Mouse (Mus musculus): Measurements from ENCODE around the gene Nt5e. TPM values are rescaled to one million over a fixed set of nuclear protein-coding genes. Genes with fewer than 3 reads are reported as not detected.
A peak's percentile ranks its signal among the peaks of the same experiment; 100 is the strongest.
"Not testable (repeated sequence)": the region's sequence is repeated elsewhere in the genome, so short reads cannot be mapped to it uniquely, and the experiment has no call there.

The Nt5e gene
- total RNA-seq (2021), result 1 to 10 TPM; 3.8 to 4.6 TPM
- long read RNA-seq, result 0 reads

DNA sequence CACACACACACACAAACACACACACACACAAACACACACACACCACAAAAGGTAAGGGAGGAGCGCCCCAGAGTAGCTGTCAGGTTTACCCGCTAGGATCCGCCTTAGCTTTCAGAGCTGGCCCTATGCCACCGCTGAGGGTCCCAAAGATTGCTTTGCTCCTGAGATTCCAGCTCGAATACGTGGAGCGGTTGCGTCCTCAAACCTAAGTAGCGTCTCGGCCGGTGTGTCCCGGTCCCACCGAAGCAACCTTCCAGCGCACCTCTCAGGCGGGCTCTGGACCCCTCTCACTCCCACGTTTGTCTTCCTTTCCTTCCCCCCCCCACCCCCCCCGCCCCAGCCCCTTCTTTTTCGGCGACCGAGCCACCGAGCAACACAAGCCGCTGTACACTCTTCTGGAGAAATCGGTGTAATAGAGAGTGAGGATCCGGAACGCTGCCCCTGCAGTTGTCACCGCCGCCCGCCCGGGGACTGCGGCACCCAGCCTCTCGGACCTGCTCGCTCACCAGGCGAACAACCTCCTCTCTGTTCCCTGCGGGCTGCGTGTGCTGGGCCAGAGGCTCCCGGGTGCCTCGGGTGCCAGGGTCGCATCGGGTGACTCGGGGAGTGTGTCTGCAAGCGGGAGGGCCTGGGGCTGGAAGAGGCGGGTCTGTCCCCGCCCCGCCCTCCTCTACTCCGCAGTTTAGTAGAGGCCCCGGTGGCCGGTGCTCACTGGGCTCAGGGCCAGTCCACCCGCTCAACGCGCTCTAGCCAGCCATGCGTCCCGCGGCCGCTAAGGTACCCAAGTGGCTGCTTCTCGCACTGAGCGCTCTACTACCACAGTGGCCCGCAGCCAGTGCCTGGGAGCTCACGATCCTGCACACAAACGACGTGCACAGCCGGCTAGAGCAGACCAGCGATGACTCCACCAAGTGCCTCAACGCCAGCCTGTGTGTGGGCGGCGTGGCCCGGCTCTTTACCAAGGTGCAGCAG, at the start of gene Nt5e:
Gene Nt5e (plus strand): TSS at position 268 of the 972 bp plus-strand sequence.
- DNase-seq (ENCODE audit: low spot score in 2 of 2), result peak; percentile 58 to 73

DNA sequence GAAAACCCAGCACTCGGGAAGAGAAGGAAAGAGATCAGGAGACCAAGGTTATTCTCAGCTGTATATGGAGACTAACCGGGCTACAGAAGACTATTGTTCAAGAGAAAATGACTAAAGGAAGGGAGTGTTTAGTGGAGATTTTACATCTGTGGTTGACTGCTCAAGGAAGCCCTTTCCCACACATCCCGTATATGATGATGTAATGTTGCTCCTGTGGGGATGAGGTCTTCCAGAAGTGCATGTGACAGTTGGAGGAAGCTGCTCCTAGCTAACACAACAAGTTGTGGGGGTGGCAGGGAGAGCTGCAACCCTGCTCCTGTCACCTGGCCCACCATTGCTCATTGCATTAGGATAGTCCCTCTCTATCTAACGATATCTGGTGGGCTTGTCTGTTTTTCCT, 49.4 kb upstream of the Nt5e start:
- DNase-seq (ENCODE audit: low spot score in 2 of 2), result no peak

DNA sequence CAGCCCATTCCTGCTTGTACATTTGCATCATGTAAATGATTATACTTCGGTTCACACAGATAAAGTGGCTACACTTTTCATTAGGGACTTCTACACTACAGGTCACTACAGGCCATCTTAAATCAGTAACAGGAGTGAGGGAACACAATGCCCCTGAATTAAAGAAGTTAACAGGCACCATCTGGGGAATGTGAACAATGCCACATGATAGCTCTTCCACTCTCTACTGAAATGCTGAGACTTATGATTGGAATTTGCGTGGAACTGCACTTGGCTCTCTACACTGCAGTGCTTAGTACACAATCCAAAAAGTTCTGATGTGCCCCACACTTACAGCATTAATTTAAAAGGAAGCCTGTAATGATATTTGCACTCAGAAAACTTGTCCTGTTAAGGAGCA, 47.3 kb upstream of the Nt5e start:
- DNase-seq (ENCODE audit: low spot score in 2 of 2), result no peak

DNA sequence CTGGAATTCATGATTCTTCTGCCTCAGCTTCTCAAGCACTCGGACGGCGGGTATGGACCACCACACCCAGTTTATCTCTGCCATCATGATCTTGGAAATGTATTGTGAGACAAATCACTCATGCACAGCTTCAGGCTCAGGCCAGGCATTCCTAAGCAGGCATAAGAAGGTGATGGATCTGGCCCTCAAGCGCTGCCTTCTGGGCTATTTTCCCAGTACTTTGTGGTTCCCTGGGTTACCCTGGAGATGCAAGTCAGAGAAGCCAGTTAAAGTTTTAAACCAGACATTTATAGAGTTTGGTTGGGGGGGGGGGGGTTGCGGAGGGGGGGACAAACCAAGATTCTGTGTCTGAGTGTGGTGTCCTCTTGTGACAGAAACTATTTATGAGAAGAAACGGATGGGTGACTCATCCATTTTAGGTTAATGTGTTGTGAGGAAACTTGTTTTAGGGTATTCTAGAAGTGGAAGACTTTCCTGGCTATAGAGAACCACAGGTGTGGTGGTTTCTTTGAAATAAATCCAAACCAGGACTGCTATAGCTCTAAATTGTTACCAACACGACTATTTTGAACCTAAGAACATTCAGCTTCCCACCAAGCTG, 37.3 kb upstream of the Nt5e start:
- no peak for DNase-seq (ENCODE audit: low spot score in 2 of 2)

GRCm38 (mm10) chr9:88292836-88293370, 34.1 kb upstream of the Nt5e start:
- no peak for DNase-seq (ENCODE audit: low spot score in 2 of 2)

- DNase-seq (ENCODE audit: low spot score in 2 of 2), result peak; percentile 37 to 49
Measured at GRCm38 (mm10) chr9:88295798-88296197, 31.2 kb upstream of the Nt5e start.

GRCm38 (mm10) chr9:88296321-88296720, 30.7 kb upstream of the Nt5e start:
- no peak for DNase-seq (ENCODE audit: low spot score in 2 of 2)

DNA sequence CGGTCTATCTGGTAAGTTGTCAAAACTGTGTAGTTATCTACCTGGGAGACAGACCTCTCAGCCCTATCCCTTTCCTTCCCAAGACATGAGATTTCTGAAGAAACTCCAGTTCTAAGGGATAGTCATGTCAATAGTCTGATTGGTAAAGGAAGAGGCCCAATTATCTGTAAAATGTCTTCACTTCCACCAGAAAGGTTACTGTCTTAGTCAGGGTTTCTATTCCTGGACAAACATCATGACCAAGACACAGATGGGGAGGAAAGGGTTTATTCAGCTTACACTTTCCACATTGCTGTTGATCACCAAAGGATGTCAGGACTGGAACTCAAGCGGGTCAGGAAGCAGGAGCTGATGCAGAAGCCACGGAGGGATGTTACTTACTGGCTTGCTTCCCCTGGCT, 29.8 kb upstream of the Nt5e start:
- DNase-seq (ENCODE audit: low spot score in 2 of 2), result not testable (repeated sequence)

DNA sequence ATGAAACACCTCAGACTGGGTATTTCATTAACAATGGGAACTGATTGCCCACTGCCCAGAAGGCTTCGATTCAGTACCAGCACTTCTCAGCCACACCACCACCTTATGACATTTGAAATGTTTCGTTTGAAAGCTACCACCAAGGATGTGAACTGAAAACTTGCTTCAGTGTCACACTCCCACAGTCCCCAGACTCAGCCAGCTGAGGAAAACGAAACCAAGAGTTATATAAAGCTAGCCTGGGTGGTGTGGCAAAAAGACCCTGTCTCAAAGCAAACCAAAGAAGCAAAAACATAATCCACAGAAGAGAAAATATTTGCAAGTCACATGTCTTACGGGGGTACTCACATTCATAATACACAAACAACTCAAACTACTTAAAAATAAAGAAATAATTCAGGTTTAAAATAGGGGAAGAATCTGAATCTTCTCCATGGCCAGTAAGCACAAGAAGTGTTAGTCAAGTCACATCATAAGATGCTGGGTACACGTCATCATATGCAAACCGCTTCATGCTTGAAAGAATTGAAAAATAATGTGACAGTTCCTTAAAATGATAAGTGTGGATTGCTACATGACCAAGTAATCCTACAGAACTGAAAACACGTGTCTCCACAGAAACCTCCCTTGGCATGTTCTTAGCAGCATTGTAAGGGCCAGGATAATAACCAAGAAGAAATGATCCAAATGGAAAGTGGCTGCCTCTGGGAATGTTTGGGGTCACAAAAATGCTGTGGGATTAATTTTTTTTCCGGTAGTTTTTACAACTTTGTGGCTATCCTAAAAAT, 28.9 kb upstream of the Nt5e start:
- DNase-seq (ENCODE audit: low spot score in 2 of 2), result no peak

- DNase-seq (ENCODE audit: low spot score in 2 of 2), result no peak
Measured at GRCm38 (mm10) chr9:88307019-88307618, 19.9 kb upstream of the Nt5e start.

DNA sequence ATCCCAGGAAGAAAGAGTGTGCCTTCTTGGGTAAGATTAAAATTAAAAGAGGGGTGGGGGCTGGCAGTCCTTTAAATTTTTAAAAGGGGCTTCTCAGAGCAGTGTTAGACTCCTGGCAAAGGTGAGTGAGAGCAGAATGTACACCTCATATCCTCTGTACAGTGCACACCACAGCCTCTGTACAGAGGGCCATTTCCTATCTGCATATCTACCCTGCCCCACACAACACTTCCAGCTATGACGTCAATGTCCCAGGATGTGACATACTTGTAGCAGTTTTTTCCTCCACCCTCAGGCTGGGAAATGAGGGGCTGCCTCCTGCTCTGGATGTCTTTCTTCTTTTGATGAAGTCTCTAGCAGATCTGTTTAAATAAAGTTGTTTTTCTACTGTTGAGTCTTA, 17.9 kb upstream of the Nt5e start:
- DNase-seq (ENCODE audit: low spot score in 2 of 2), result no peak

GRCm38 (mm10) chr9:88319226-88319625, 7.8 kb upstream of the Nt5e start:
- DNase-seq (ENCODE audit: low spot score in 2 of 2), result no peak

DNA sequence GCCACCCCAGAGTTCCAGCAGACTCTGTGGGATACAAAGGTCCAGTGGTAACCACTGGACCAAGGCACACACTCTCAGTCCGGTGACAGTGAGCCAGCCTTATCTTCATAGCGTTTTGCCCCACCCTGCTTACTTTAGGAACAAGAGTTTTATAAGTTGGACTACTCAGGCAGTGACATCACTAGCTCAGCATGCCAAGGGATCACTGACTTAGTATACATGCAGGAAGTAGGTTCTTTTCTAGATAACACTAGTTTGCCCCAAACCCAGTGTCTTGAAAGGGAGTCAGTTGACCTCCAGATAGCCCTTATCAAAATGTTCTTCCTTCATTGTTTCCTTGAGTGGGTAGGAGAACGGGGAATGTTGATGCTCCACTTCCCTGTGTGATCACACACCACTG, 2.4 kb upstream of the Nt5e start:
- DNase-seq (ENCODE audit: low spot score in 2 of 2), result no peak

- no peak for DNase-seq (ENCODE audit: low spot score in 2 of 2)
Measured at GRCm38 (mm10) chr9:88328666-88329065, 1.7 kb downstream of the Nt5e start.

- DNase-seq (ENCODE audit: low spot score in 2 of 2), result no peak
Measured at GRCm38 (mm10) chr9:88329166-88329748, 2.3 kb downstream of the Nt5e start.

GRCm38 (mm10) chr9:88330316-88330715, 3.3 kb downstream of the Nt5e start:
- DNase-seq (ENCODE audit: low spot score in 2 of 2), result no peak

DNA sequence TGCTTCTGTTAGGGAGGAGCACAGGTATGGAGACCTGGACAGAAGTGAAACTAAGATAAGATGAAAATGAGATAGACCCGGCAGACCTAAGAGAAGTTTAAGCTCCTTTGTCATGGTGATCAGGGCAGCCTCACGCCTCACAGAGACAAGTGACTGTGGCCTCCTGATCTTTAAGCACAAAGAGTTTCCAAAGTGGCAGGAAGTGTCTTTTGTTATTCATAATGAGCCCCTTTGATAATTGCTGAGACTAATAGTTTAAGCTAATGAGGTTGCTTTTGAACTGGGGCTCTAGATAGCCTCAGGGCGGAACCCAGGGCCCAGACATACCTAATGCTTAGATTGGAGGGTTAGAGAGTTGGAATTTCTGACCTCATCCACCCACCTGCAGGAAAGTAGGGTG, 5.5 kb downstream of the Nt5e start:
- DNase-seq (ENCODE audit: low spot score in 2 of 2), result no peak

- no peak for DNase-seq (ENCODE audit: low spot score in 2 of 2)
Measured at GRCm38 (mm10) chr9:88335839-88336238, 8.8 kb downstream of the Nt5e start.

GRCm38 (mm10) chr9:88340819-88341218, 13.8 kb downstream of the Nt5e start:
- DNase-seq (ENCODE audit: low spot score in 2 of 2), result no peak

GRCm38 (mm10) chr9:88342241-88342640, 15.2 kb downstream of the Nt5e start:
- no peak for DNase-seq (ENCODE audit: low spot score in 2 of 2)

- no peak for DNase-seq (ENCODE audit: low spot score in 2 of 2)
Measured at GRCm38 (mm10) chr9:88342701-88343100, 15.7 kb downstream of the Nt5e start.

Measured in layer of hippocampus, postnatal 10 days (tissue).